Mouse (Mus musculus) common myeloid progenitor, adult 5-6 weeks (primary cell): ENCODE data around the gene Plekhj1. TPM values are rescaled to one million over a fixed set of nuclear protein-coding genes. Genes with fewer than 3 reads are reported as not detected.
A peak's percentile ranks its signal among the peaks of the same experiment; 100 is the strongest.
"Not testable (repeated sequence)": the region's sequence is repeated elsewhere in the genome, so short reads cannot be mapped to it uniquely, and the experiment has no call there.

Experiments
- ATAC-seq: replicated peaks from 2 replicates; pipeline ENCODE4 v1.8.0; 2016; ENCODE audit warnings: low read depth, mild to moderate bottlenecking, moderate TSS enrichment, inconsistent platforms; ENCODE audit not compliant: poor library complexity, severe bottlenecking
- total RNA-seq: library from RNA; stranded (forward); fragments of 200-1000, 187-1606 nt; gene quantifications from 2 replicates; pipeline ENCODE4 v1.2.3, GENCODE M21; 2017

The Plekhj1 gene
- 36.7 and 43.0 TPM in 2 replicates for total RNA-seq

DNA sequence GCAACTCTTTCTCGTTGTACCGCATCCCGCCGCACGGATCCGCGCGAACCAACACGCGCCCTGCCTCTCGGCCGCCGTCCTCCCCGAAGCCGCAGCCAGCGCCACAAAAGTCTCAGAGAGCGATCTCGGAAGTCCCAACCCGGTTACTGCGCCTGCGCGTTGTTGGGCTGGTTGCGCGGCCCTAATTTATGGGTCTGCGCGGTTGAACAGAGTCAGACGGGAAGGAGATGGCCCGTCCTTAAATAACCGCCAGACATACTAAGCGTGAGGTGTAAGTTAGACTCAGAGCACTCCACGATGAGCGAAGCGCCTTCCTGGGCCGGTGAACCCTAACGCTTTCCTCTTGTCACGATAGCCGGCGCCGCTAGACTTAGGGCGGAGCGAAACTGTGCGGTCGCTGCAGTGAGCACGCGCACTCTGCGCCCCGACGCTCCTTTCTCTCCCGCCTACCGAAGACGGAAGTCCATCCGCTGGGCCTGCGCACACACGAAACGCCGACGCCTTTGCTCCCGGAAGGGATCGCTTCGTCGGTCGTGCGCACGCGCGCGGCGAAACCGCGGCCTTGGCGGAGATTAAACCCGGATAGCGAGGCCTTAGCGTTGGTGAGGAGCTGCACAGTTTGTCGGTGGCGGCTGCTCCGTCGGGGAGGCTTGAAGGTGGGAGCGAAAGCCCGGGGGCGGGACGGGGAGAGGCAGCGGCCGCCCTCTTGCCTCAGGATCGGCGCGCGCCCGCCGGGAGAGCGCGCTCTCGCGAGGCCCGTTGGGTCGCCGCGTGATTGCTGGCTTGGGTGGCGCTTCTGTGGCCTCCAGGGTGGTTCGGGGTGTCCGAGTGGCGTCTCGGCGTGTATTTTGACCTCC lies at the start of gene Plekhj1, which contains the start of gene Sf3a2:
Gene Plekhj1 (minus strand): TSS at position 477 of the 857 bp plus-strand sequence.
Gene Sf3a2 (plus strand): TSS at position 49 of the 857 bp plus-strand sequence.
- ATAC-seq, result peak; percentile 85

DNA sequence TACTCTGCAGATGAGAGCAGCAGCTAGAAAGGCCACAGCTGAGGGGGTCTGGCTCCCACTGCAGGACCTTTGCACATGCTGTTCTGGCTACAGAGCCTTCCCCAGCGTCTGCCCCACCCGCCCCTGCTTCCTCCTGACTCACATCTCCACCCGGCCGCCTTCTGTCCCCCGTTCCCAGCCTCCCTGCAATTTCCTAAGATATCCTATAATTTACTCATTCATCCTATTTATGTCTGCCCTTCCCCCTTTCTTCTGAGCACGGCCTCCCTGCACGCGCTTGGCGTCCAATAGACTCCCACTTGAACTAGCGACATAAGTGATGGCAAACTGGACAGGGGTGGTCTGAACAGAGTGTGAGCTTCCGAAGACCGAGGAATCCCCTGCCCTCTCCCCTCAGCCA lies 47.3 kb upstream of the Plekhj1 start:
- no peak for ATAC-seq

DNA sequence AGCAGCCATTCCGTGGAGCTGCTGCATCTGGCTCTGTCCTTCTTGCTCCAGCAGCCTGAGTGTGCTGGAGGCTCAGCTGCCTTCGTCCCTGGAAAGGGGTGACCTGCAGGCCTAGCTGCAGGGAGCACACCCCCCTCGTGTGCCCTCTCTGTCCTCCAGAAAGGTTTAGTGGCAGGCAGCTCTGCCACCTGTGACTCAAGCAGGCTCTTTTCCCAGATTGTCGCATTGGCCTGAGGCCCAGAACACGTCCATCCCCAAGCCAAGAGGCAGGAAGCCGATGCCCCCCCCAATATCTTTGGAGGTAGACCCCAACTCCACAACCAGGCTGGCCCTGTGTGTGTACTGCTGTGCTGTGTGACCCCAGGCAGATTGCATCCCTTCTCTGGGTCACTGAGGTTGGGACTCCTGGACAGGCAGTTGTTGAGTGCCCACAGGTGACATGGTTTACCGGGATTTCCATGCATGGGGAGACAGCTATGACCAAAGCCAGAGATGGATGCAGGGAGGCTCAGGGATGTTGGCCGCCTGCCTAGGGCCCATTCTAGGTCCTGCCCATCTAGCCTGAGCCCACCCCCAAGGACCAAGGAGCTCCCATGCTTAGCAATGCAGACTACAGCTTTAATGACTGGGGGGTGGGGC lies 46.7 kb upstream of the Plekhj1 start:
- ATAC-seq, result no peak

DNA sequence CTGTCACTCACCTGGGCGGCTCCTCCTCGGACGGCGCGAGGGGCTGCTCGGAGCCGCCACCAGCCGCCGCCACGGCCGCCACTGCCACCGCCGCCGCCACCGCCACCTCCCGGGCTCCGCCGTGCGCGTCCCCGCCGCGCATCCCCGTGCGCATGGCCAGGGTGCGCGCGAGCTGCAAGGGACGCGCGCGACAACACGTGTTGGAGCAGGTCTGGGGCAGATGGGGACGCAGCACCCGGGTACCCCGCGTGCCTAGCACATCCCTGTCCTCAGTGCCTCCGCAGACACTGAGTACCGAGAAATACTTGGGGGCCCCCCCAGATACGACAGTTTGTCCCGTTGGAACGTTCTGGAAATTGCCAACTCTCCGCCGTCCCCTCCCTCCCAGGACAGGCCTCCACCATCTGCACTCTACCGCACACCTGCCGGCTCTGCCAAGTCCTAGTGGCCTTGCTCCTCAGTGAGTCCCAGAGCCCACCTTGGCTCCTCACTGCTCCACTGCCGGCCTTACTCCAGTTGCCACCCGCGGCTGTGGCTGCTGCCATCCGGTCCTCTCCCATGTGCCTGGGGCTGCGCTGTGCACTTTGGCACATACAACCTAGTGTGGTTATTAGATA lies 45.6 kb upstream of the Plekhj1 start, which contains the start of gene Lingo3:
Gene Lingo3 (minus strand): TSS at position 109 of the 617 bp plus-strand sequence.
- ATAC-seq, result 0 out of 2 replicates have a peak, but pooled peaks have one; percentile 10

DNA sequence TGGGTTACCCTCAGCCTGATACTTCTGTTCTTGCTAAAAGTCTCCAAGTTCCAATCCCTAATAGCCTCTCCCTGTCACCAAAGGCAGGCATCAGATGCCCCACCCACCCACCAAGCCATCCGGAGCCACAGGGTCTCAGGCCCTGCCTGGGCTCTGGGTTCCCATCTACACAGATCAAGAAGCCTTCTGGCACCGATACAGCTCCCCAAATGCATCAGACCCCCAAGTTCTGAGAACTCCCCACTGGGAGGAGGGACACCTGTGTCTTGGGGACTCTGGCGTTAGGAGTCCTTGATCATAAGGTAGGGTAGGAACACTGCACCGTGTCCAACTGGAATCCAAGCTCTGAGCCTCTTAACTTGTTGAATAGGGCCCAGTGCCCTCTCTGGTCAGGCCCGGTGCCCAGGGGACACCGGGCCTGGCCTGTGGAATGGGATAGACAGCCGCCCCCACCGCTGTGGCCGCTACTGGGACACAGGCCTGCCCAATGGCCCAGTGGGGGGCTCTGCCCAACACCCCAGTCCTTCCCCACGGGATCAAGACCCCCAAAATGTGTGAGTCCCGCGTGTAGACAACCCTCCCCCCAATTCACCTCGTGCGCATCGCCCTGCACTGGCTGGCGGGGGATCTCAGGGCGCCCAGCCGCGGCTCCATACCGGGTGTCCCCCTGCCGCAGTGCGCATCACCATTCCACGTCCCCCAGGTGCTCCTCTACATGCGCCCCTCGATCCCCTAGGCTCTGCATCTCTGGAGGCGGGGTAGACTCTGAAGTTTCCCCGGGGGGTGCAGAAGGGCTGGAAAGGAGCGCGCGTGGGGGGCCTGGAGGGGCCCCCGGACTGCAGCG lies 44.9 kb upstream of the Plekhj1 start:
- no peak for ATAC-seq

DNA sequence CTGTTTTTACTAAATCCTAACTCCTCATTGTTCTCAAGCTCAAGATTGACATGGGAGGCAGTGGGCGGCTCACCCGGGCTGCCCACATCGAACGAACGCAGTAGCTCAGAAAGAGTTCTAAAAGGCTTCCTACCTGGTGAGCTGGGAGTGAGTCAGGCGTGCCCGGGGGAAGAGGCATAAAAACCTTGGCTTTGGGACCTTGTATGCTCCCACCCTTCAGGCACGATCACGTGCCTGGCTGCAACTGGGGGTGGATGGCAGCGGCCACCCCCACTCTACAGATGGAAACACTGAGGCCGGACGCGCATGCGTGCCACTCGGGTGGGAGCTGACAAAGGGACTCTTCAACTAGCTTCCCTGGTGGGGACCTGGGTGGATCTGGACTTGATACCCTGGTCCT lies 43.9 kb upstream of the Plekhj1 start:
- no peak for ATAC-seq

DNA sequence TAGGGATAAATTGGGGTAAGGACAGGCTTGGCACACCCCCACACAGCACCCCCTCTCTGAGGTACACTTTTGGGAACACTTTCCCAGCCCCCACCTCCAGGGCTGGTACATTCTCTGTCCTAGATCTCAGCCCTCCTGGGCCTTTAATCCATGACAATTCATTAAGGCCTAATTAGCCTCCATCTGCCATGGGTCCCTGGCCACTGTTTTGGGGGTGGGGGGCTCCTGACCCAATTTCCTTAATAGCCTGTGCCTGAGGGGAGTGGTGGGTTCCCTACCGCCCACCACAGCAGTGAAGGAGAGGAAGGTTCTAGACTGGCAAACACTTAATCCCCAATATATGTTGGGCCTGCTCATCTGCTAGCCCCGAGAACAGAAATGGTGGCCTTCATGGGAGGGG lies 43.3 kb upstream of the Plekhj1 start:
- no peak for ATAC-seq

DNA sequence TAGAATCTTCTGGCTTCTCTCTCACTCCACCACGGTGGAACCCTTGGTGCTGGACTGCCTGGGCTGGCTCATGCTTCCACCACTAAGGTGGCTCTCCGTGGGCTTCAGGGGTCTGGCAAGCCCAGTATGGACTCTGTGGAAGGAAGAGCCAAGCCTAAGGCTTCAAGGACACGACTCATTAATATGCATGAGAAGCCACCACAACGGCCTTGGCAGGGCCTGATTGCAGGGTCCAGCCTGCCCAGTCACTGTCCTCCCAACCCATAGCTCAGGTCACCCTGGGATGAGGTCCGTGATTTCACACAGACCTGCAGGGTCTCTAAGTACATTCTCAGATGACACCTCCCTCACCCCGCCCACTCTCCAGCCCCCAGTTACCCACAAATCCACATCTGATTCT lies 41.4 kb upstream of the Plekhj1 start:
- no peak for ATAC-seq

DNA sequence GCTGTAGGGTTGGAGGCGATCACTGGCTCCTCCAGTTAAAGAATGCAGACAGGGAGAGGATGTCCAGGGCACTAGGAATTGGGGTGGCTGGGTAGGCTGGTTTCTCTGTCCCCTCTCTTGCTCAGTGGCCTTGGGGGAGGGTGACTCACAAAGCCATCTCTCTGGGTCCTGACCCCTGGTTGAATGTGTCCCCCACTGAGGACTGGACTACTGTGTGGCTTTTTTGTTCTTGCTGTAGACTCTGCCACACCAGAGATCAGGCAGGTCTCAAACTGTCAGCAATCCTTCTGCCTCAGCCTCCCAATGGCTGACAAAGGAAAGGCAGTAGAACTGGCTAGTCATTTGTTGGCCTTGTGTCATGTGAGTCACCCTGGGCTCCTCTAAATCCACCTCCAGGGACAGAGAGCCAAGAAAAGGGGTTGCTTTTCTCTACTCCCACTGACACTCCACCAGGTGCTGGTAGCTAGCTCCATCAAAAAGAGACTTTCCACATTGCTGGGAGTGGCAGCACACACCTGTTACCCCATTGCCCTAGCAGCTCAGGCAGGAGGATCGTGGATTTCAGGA lies 40.0 kb upstream of the Plekhj1 start:
- no peak for ATAC-seq

DNA sequence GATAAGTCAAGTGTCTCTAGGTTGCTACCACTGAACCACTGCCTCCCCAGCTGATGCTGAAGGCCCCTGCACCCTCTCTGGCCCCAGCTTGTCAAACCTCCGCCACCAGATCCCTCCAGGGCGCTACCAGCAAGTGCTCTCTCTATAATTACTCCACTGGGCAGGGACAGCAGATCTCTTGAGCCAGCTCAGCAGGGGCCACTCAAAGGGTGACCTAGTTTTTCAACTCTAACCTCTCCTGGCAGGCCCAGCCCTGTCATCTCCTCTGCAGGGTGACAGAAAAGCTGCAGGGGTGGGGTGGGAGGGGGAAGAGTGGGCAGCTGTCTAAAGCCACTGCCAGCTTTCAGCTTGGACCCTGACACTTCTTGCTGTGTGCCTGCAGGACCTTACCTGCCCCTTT lies 39.4 kb upstream of the Plekhj1 start:
- ATAC-seq, result no peak

DNA sequence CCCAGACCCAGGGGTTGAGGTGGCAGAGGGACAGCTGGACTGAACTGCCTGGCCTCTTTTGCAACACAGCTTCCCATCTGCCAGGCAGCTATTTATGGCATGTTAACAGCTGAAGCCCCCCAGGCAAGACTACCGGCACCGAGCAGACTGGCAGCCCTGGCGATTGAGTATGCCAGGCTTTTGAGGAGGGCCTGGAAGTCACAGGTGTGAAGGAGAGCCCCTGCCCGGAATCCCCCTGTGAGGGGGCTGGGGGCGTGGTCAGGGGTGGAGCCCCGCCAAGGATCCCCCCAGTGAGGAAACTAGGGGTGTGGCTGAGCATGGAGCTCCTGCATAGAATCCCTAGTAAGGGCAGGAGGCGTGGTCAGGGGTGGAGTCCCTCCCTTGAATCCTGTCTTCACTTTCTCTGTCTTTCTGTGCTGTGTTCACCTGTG lies 38.5 kb upstream of the Plekhj1 start:
- no peak for ATAC-seq

DNA sequence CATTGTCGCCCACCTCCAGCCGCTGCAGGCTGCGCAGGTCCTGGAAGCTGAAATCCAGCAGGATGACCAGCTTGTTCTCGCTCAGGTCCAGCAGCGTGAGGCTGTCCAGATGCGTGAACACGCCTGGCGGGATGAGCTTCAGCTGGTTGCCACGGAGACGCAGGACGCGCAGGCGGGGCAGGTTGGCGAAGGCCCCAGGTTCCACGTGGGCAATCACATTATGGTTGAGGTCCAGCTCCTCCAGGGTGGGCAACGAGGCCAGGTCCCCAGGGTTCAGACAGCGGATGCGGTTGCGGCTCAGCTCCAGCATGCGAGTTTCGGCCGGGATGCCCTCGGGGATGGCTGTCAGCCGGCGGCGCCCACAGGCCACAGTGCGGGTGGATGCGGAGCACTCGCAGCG lies 37.2 kb upstream of the Plekhj1 start:
- ATAC-seq, result no peak

DNA sequence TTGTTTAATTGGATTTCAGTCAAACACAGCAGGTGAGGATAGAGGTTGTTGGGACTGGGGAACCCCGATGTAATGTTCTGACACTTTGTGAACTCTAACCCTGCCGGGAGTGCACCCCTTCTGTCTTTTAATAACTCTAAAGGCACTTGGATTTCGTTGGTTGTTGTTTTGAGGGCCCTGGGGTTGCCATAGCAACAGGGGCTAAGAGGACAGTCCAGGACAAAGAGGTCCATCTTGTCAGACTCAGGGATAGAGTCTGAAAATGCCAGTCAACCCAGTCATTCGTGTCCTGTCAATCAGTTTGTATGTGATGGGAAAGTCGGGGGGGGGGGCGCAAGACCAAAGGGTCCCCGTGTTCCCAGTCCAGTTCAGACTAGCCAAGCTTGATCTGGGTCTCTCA lies 34.4 kb upstream of the Plekhj1 start:
- no peak for ATAC-seq

DNA sequence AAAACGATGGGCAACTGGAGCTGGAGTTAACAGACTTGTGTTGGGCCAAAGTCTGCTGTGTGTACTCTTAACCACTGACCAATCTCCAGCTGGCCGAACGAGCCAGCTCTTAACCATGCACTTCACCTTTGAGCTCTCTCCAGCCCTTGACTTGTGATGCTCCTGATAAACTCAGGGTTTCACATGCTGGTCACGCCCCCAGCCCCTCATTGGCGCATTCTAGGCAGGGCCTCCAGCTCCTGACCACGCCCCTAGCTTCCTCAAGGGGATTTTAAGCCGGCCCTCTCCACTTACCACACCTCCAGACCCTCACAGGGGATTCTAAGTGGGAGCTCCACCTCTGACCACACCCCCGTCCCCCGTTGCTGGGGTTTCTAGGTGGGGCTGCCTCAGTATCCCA lies 32.7 kb upstream of the Plekhj1 start:
- ATAC-seq, result peak; percentile 36

DNA sequence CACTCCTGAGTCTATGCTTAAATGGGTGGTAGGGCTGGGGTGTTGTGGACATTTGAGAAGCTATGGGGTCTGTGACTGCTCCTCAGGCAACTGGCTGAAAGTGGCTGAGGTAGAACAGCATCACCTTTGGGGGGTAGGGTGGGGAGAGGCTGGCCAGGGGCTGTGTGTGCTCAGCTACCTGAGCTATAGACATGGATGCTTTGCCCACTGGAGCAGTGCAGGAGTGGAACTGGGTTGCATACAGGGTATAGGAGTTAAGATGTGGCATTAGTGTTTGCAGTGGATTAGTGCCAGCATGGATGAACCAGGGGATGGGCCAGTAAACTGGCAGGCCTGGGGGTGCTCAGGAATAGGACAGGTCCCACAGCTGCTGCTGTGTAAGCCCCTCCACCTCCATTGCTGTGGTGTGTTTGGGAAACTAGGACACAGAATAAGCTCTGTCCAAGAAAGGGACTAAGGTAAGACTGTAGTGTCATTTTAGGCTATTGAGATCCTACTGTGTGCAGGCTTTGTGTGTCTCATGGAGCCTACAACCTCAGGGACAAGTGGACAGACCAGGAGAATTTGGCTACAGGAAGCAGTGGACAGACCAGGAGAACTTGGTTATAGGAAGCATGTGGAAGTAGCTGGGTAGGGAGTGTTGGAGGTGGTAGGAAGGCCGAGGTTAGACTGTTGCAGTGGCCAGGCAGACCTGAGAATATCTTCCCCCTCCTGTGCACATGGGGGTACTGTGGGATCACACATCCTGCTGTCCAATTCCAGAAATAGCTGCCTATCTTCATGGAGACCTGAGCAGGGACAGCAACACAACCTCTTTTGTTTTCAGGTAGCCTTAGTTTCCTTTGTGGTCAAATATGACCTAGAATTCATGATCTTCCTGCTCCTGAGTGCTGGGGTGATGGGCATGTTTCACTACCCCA lies 31.2 kb upstream of the Plekhj1 start:
- ATAC-seq, result no peak

DNA sequence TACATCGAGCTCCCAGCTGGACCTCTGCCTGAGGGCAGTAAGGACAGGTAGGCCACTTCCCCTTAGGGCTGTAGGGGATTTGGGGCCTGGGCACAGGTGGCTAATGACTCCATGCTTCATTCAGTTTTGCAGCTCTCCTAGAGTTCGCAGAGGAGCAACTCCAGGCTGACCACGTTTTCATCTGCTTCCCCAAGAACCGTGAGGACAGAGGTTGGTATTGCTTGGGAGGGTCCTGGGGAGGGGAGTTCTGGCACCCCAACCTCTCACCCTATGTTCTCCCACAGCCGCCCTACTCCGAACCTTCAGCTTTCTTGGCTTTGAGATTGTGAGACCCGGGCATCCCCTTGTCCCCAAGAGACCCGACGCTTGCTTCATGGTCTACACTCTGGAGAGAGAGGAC lies 30.2 kb upstream of the Plekhj1 start:
- ATAC-seq, result not testable (repeated sequence)

DNA sequence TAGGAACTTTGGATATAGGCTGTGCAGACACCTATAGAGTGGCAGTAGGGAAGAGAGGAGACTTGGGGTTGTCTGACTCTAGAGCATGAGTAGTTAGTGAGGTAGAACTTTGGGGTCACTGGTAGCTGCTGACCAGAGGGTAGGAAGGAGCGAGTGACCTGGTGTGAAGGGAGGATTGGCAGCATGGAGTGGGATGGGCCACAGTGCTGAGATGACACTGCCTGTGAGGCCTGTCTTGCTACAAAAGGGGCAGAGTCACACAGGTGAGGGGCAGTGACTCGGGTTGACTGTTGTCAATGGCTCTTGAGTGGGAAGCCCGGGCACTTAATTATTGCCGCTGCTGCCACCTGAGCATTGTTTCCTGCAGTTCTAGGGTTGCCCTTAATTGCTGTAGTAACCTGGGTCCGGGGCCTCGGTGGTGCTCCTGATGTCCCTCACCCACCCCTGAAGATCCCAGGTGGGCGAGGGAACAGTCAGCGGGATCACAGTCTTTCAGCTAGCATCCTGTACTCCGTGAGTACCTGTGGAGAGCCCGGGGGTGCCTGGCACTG lies 29.5 kb upstream of the Plekhj1 start:
- ATAC-seq, result no peak

DNA sequence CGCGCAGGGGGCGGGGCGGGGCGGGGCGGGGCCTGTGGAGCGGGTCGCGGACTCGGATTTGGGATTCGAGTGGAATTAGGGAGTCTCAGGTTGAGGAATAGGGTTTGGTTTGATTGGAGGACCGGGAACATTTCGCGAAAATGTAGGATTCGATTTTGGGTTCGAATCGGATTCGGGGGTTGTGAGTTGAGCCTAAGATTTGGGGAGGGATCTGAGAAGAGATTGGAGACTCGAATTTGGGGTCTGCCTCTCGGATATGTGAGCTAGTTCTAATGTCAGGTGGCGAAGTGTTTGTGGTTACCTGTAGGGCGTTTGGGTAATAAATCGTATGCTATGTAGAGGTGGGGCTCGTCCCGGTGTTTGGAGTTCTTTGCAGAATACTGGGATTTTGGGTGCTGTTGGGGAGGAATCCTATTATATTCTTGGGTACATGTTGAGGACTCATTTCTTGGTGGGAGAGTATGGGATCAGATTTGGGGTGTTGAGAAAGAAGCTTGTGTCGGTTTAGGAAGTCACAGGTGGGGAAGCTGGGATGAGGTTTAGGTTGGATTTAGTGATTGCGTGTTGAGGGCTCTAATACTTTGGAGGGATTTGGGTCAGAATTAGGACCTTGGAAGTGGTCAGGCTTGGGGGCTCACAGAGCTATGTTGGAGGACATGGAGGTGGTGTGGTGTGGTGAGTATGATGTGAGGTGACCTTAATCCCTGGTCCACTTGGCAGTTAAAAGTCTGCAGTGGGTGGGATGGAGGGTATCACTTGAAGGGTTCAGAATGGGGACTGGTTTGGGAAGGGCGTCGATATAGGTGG lies 28.8 kb upstream of the Plekhj1 start:
- no peak for ATAC-seq
